Mouse (Mus musculus) brain, embryonic 18.5 days (tissue): Measurements from ENCODE around the gene Akna.
"Not testable (repeated sequence)": the region's sequence is repeated elsewhere in the genome, so short reads cannot be mapped to it uniquely, and the experiment has no call there.

ENCODE experiments used
- DNase-seq: peaks from one replicate; pipeline ENCODE4 v3.0.0-alpha.2; 2012; ENCODE audit warnings: low read depth, low spot score

Gene Akna

DNA sequence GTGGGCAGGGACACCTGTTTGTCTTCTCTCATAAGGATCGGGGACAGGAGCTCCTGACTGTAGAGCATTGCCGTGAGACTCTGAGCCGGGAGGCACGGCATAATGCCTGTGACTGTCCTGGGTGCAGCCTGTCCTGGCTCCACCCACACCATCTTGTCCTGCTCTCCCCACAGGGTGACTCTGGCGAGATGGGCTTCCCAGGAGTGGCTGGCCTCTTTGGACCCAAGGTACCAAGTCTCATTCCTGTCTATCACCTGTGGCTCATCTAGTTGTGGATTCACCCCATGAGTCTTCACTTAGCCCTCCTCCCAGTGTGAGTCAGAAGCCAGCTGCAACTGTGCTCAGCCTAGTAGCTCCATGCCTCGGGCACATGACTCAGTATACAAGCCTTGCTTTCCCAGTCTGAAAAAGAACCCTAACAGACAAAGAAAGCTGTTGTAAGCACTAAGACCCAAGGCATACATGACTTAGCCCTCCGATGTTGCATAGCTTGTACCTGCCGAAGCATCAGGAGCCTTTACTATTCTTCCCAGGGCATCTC, 79.8 kb downstream of the Akna start:
- DNase-seq = no peak

DNA sequence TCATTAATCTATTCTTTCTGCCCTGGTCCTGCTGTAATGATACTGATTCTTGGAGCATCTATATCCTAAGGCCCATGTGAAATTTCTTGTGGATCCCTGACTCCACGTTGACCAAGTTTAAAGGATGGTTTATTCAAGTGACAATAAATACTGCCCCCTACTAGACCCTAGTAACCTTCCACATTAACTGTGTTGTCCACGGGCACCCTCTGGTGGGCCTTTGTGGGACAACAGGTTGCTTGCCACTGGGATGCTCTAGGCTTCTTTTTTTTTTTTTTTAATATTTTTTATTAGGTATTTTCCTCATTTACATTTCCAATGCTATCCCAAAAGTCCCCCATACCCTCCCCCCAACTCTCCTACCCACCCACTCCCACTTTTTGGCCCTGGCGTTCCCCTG, 83.6 kb downstream of the Akna start:
- not testable (repeated sequence) for DNase-seq
